Mouse (Mus musculus): Measurements from ENCODE around the gene Zfp52. TPM values are rescaled to one million over a fixed set of nuclear protein-coding genes. Genes with fewer than 3 reads are reported as not detected.
A peak's percentile ranks its signal among the peaks of the same experiment; 100 is the strongest.

Zfp52 gene
- total RNA-seq (2012; rRNA removed): 3.5 and 4.0 TPM in 2 replicates
- 1 to 10 TPM in 1 of 2 experiments, not detected in 1; 2.8 TPM for polyA plus RNA-seq (2012; ENCODE audit: insufficient read depth in 1 of 2, insufficient read length in 2 of 2, low read depth in 1 of 2, low replicate concordance in 2 of 2, missing spikeins in 1 of 2)

- no peaks in the 10 kb centered on the region for H3K27me3 ChIP-seq (ENCODE audit: control insufficient read depth in 1 of 2, insufficient read depth in 2 of 2, low read length in 2 of 2)
- peaks cover 6% of the 10 kb centered on the region; the same call in 1 of the 2 replicates for H3K79me2 ChIP-seq (ENCODE audit: control insufficient read depth, insufficient read depth, low read length, poor library complexity)
- peaks cover 4 to 7% of the 10 kb centered on the region in 2 experiments; a peak in 3 of 4 replicates for H3K4me1 ChIP-seq (ENCODE audit: control insufficient read depth in 1 of 2, insufficient read depth in 2 of 2, low read length in 2 of 2)
- H3K4me3 ChIP-seq (ENCODE audit: control insufficient read depth in 1 of 2, insufficient read depth in 1 of 2, low read depth in 2 of 2, low read length in 2 of 2): peak within 1 kb of the TSS; percentile 56 to 88
- peaks cover 0 to 2% of the 10 kb centered on the region in 2 experiments; a peak in 2 of 4 replicates for H3K36me3 ChIP-seq (ENCODE audit: control insufficient read depth in 1 of 2, insufficient read depth in 2 of 2, low read length in 2 of 2)
- H3K9me3 ChIP-seq (replicated peaks; ENCODE audit: insufficient read depth, low read length): no peaks in the 10 kb centered on the region
- H3K9ac ChIP-seq (ENCODE audit: control insufficient read depth, low read depth, low read length, poor library complexity, severe bottlenecking): peak within 1 kb of the TSS; percentile 60
- TF ChIP-seq GATA1 (IDR thresholded peaks at IDR 0.05; ENCODE audit: low read depth, low read length): no peak
- no peak for TF ChIP-seq RAD21 (IDR thresholded peaks at IDR 0.05; ENCODE audit: low read depth, low read length)
- TF ChIP-seq ETS1 (IDR thresholded peaks at IDR 0.05; ENCODE audit: low read depth, low read length): peak; percentile 37; the same call in 1 of the 2 replicates
- TF ChIP-seq MEF2A (IDR thresholded peaks at IDR 0.05; ENCODE audit: extremely low read depth, insufficient replicate concordance, low read depth, low read length, poor library complexity, severe bottlenecking): no peak
- TF ChIP-seq MYB (IDR thresholded peaks at IDR 0.05; ENCODE audit: low read depth, low read length): no peak
- TF ChIP-seq MAZ (IDR thresholded peaks at IDR 0.05; ENCODE audit: low read depth, low read length): peak; percentile 69; the same call in 1 of the 2 replicates
- TF ChIP-seq SMC3 (IDR thresholded peaks at IDR 0.05; ENCODE audit: low read depth, low read length): no peak
- TF ChIP-seq ELF1 (IDR thresholded peaks at IDR 0.05; ENCODE audit: low read depth, low read length): peak; percentile 48
- TF ChIP-seq POLR2AphosphoS2 (IDR thresholded peaks at IDR 0.05; ENCODE audit: low read length): no peak
- 0 out of 2 replicates have a peak, but pooled peaks have one; percentile 28 for TF ChIP-seq RCOR1 (IDR thresholded peaks at IDR 0.05; ENCODE audit: low read depth, low read length)
- no peak for TF ChIP-seq USF2 (IDR thresholded peaks at IDR 0.05; ENCODE audit: borderline replicate concordance in 1 of 2, insufficient read depth in 1 of 2, low read depth in 1 of 2, low read length in 2 of 2)
- no peak for TF ChIP-seq USF1 (IDR thresholded peaks at IDR 0.05; ENCODE audit: low read depth, low read length)
- TF ChIP-seq BHLHE40 (IDR thresholded peaks at IDR 0.05; ENCODE audit: borderline replicate concordance, low read depth, low read length): no peak
- TF ChIP-seq NELFE (IDR thresholded peaks at IDR 0.05; ENCODE audit: low read depth, low read length): peak; percentile 52
- no peak for TF ChIP-seq UBTF (IDR thresholded peaks at IDR 0.05; ENCODE audit: borderline replicate concordance, insufficient read depth, low read depth, low read length)
- TF ChIP-seq SIN3A (IDR thresholded peaks at IDR 0.05; ENCODE audit: low read length): 0 out of 2 replicates have a peak, but pooled peaks have one; percentile 33
- no peak for TF ChIP-seq TAL1 (IDR thresholded peaks at IDR 0.05; ENCODE audit: low read length)
- TF ChIP-seq NRF1 (IDR thresholded peaks at IDR 0.05; ENCODE audit: insufficient read depth, low read depth, low read length, poor library complexity, severe bottlenecking): no peak
- TF ChIP-seq JUND (IDR thresholded peaks at IDR 0.05; ENCODE audit: low read depth, low read length): no peak
- TF ChIP-seq MAX (IDR thresholded peaks at IDR 0.05; ENCODE audit: low read length): no peak
- no peak for TF ChIP-seq KAT2A (conservative IDR thresholded peaks at IDR 0.05; ENCODE audit: low read depth, low read length)
- TF ChIP-seq ZC3H11A (IDR thresholded peaks at IDR 0.05; ENCODE audit: low read depth, low read length): 0 out of 2 replicates have a peak, but pooled peaks have one; percentile 2
- no peak for TF ChIP-seq MYC (IDR thresholded peaks at IDR 0.05; ENCODE audit: low read depth, low read length)
- no peak for TF ChIP-seq ZNF384 (IDR thresholded peaks at IDR 0.05; ENCODE audit: low read depth, low read length)
- no peak for TF ChIP-seq ZMIZ1 (IDR thresholded peaks at IDR 0.05; ENCODE audit: low read depth, low read length)
- TF ChIP-seq CTCF (IDR thresholded peaks at IDR 0.05 in 2 of 3, conservative IDR thresholded peaks at IDR 0.05 in 1 of 3; ENCODE audit: control insufficient read depth in 1 of 3, insufficient read depth in 1 of 3, low read depth in 2 of 3, low read length in 3 of 3, poor library complexity in 1 of 3, severe bottlenecking in 1 of 3): no peak
- peak; percentile 37; the same call in 1 of the 2 replicates for TF ChIP-seq TBP (IDR thresholded peaks at IDR 0.05; ENCODE audit: low read depth, low read length)
- TF ChIP-seq CHD2 (IDR thresholded peaks at IDR 0.05; ENCODE audit: low read length): peak; percentile 34; the same call in 1 of the 2 replicates
- peak in 1 of 2 experiments; percentile 51; a peak in 1 of 4 replicates for TF ChIP-seq POLR2A (IDR thresholded peaks at IDR 0.05; ENCODE audit: control insufficient read depth in 1 of 2, insufficient read depth in 1 of 2, low read depth in 1 of 2, low read length in 2 of 2, poor library complexity in 1 of 2)
- TF ChIP-seq HCFC1 (IDR thresholded peaks at IDR 0.05; ENCODE audit: low read depth, low read length): no peak
- TF ChIP-seq MXI1 (IDR thresholded peaks at IDR 0.05; ENCODE audit: low read depth, low read length): 0 out of 2 replicates have a peak, but pooled peaks have one; percentile 30
- H3K27ac ChIP-seq (ENCODE audit: control insufficient read depth, low read depth, low read length): peak within 1 kb of the TSS; percentile 68
- DNase-seq (ENCODE audit: low read depth, low spot score): peak; percentile 91
Observed at GRCm38 (mm10) chr17:21535096-21536001, at the start of gene Zfp52. Gene Zfp52, plus strand, starts transcription at chr17:21535539.

Data from MEL (cell line).